Mouse (Mus musculus) c-Kit-positive CD71-negative TER-119-negative erythroid progenitor cells, embryonic 14.5 days (primary cell): ENCODE data around the gene Gm21477.
"Not testable (repeated sequence)": the region's sequence is repeated elsewhere in the genome, so short reads cannot be mapped to it uniquely, and the experiment has no call there.

Experiments used
- DNase-seq: peaks from one replicate; pipeline ENCODE4 v3.0.0-alpha.2; 2013; ENCODE audit warnings: low read depth

The Gm21477 gene

DNA sequence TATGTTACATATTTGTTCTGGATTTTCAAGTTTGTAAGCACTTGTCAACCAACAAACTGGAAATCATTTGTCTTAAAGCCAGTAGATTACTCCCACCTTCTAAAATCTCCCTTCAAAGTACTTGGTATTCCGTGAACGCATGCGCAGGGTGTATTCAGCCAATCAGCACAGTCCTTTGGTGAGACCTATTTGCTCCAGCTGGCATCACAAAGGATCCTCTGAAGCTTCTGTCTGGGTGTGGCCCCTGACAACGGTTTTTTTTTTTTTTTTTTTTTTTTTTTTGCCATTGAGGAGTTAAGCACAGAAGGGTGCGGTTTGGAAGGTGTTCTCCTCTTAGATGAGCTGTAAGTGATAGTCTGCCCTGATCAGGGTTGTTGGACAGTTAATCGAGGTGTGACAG lies at the start of gene Gm21477:
Gene Gm21477, plus strand, starts transcription at position 301 of the 400 bp plus-strand sequence.
- not testable (repeated sequence) for DNase-seq
